ENCODE assay signal across 12 mouse cellular contexts in genomic region chr2:114610110-114610509, GRCm38 (mm10). TPM values are rescaled to one million over a fixed set of nuclear protein-coding genes. Genes with fewer than 3 reads are reported as not detected.
DNase-seq lines count a peak whose midpoint lies in the region; ATAC-seq and TF ChIP-seq lines count a peak whose summit lies in the region.
"Had no signal": no experiment of that assay in that cellular context is flagged by ENCODE, and none has a peak within 500 bp of the region (broad histone marks: within the 10 kb centered on the region; RNA-seq: fewer than 3 reads in every experiment).

No protein-coding gene starts in this region.

- H3K4me3 ChIP-seq in kidney, embryonic 14.5 days (ENCODE audit: low read length) = no peak overlapping the region
- no peak overlapping the region for H3K4me3 ChIP-seq in forebrain, embryonic 15.5 days
- H3K4me3 ChIP-seq: heart, adult 2 months; intestine, embryonic 15.5 days had no signal

- no peak for TF ChIP-seq CTCF in brain, embryonic 14.5 days (IDR thresholded peaks at IDR 0.05; ENCODE audit: borderline replicate concordance, extremely low read depth, insufficient read depth, insufficient read length)

- no peaks in the 10 kb centered on the region for H3K36me3 ChIP-seq in kidney, embryonic 14.5 days (ENCODE audit: control insufficient read depth, insufficient read depth, low read length)
- no peaks in the 10 kb centered on the region for H3K36me3 ChIP-seq in forebrain, embryonic 15.5 days
- H3K36me3 ChIP-seq: intestine, embryonic 15.5 days had no signal

- H3K9ac ChIP-seq in kidney, embryonic 14.5 days (ENCODE audit: low read depth, low read length) = no peak overlapping the region
- H3K9ac ChIP-seq in forebrain, embryonic 15.5 days (replicated peaks) = no peak overlapping the region
- H3K9ac ChIP-seq: intestine, embryonic 15.5 days had no signal

- ATAC-seq in kidney, embryonic 14.5 days (ENCODE audit: low FRiP score, low TSS enrichment) = peak; percentile 84; the same call in 1 of the 2 replicates
- ATAC-seq in forebrain, embryonic 15.5 days (replicated peaks) = peak; percentile 71
- ATAC-seq: intestine, embryonic 15.5 days; Patski had no signal

- 18% methylated on average over 2 of the region's 2 CpGs for WGBS in kidney, embryonic 14.5 days
- WGBS in forebrain, embryonic 15.5 days = 4% methylated on average over 2 of the region's 2 CpGs

- no peak for DNase-seq in kidney, postnatal 36 days
- peak; percentile 82 for DNase-seq in brain, embryonic 14.5 days (ENCODE audit: low read depth)
- peak; percentile 6 for DNase-seq in lung, postnatal 25 days (ENCODE audit: low spot score)
- no peak for DNase-seq in ovary, postnatal 10 days (ENCODE audit: low spot score)
- no peak for DNase-seq in left cerebral cortex, adult 9 months (ENCODE audit: low spot score in 2 of 2)
- no peak for DNase-seq in layer of hippocampus, adult 9-11 months
- DNase-seq: cerebellum, adult 9-10 months; heart, adult 2 months had no signal

- H3K27me3 ChIP-seq in kidney, embryonic 14.5 days (ENCODE audit: control insufficient read depth, insufficient read depth, low read length) = no peaks in the 10 kb centered on the region
- H3K27me3 ChIP-seq in forebrain, embryonic 15.5 days = no peaks in the 10 kb centered on the region
- H3K27me3 ChIP-seq: intestine, embryonic 15.5 days; Patski had no signal

- H3K9me3 ChIP-seq in kidney, embryonic 14.5 days (ENCODE audit: control insufficient read depth, low read length) = no peaks in the 10 kb centered on the region
- no peaks in the 10 kb centered on the region for H3K9me3 ChIP-seq in forebrain, embryonic 15.5 days
- H3K9me3 ChIP-seq: intestine, embryonic 15.5 days had no signal

- H3K4me1 ChIP-seq in kidney, embryonic 14.5 days (ENCODE audit: control insufficient read depth, insufficient read depth, low read length) = no peaks in the 10 kb centered on the region
- H3K4me1 ChIP-seq in forebrain, embryonic 15.5 days = peaks cover 10% of the 10 kb centered on the region
- H3K4me1 ChIP-seq: intestine, embryonic 15.5 days had no signal

- H3K4me2 ChIP-seq in kidney, embryonic 14.5 days (replicated peaks; ENCODE audit: low read depth, low read length) = no peak overlapping the region
- H3K4me2 ChIP-seq in forebrain, embryonic 15.5 days (replicated peaks) = no peak overlapping the region
- H3K4me2 ChIP-seq: intestine, embryonic 15.5 days had no signal

- TF ChIP-seq POLR2A in brain, embryonic 14.5 days (IDR thresholded peaks at IDR 0.05; ENCODE audit: borderline replicate concordance, extremely low read depth, insufficient read depth, insufficient read length, poor library complexity, severe bottlenecking) = no peak

- H3K27ac ChIP-seq in kidney, embryonic 14.5 days (ENCODE audit: low read depth, low read length) = no peak overlapping the region
- H3K27ac ChIP-seq in forebrain, embryonic 15.5 days (replicated peaks) = peak overlapping the region; percentile 53; the same call in 1 of the 2 replicates
- H3K27ac ChIP-seq: heart, adult 2 months; intestine, embryonic 15.5 days had no signal

RNA-seq across cellular contexts. Expression of gene Dph6, which starts 44.7 kb away (rescaled TPM):
- 34.2 and 37.2 TPM in 2 replicates for polyA plus RNA-seq in kidney, embryonic 14.5 days (2014; fragmentation: Nextera tagmentation; extraction: Ambion mirVana)
- 15.0 and 16.7 TPM in 2 replicates for polyA plus RNA-seq in brain, embryonic 14.5 days (2012; rRNA removed)
- 19.8 and 20.6 TPM in 2 replicates for polyA plus RNA-seq in forebrain, embryonic 15.5 days (2015; fragmentation: Nextera tagmentation; extraction: Ambion mirVana)

Comparison
In these comparisons a context has a peak if more than half of its experiments do, and no peak if none do; other contexts are left out.
1. DNase-seq: peak in brain, embryonic 14.5 days (single experiment) and lung, postnatal 25 days (single experiment); none in kidney, postnatal 36 days (0 of 2), ovary, postnatal 10 days (single experiment), left cerebral cortex, adult 9 months (0 of 2) and layer of hippocampus, adult 9-11 months (single experiment).